Mouse (Mus musculus) urinary bladder, adult 18-20 months (tissue): ENCODE measurements around the gene Neurl4.
A peak's percentile ranks its signal among the peaks of the same experiment; 100 is the strongest.
"Not testable (repeated sequence)": the region's sequence is repeated elsewhere in the genome, so short reads cannot be mapped to it uniquely, and the experiment has no call there.

Experiments
- DNase-seq, 2 experiments: peaks; one replicate each; pipeline ENCODE4 v3.0.0; 2022; ENCODE audit warnings: low spot score in 2 of 2, mixed read lengths in 2 of 2

The Neurl4 gene

GRCm38 (mm10) chr11:69913554-69914371 is 12.9 kb downstream of the Neurl4 start, which contains the start of gene Gps2:
Gene Gps2, plus strand, starts transcription at chr11:69913888.
- peak; percentile 86 to 90 for DNase-seq

GRCm38 (mm10) chr11:69914372-69914764 is 13.5 kb downstream of the Neurl4 start:
- DNase-seq = no peak

- no peak for DNase-seq
Observed at GRCm38 (mm10) chr11:69914917-69915430, 14.1 kb downstream of the Neurl4 start.

GRCm38 (mm10) chr11:69915667-69916627 is 15.1 kb downstream of the Neurl4 start:
- no peak for DNase-seq

- DNase-seq = not testable (repeated sequence)
Observed at GRCm38 (mm10) chr11:69916652-69917378, 15.9 kb downstream of the Neurl4 start.

GRCm38 (mm10) chr11:69917379-69917948 is 16.6 kb downstream of the Neurl4 start:
- no peak for DNase-seq

- no peak for DNase-seq
Observed at GRCm38 (mm10) chr11:69918118-69918517, 17.2 kb downstream of the Neurl4 start.

GRCm38 (mm10) chr11:69919053-69919452 is 18.2 kb downstream of the Neurl4 start:
- no peak for DNase-seq

GRCm38 (mm10) chr11:69919661-69920265 is 18.9 kb downstream of the Neurl4 start:
- peak; percentile 65 to 78 for DNase-seq

- DNase-seq = peak in 1 of 2 experiments; percentile 38
Observed at GRCm38 (mm10) chr11:69920266-69921031, 19.6 kb downstream of the Neurl4 start.

GRCm38 (mm10) chr11:69921114-69922011 is 20.5 kb downstream of the Neurl4 start, which contains the start of gene Eif5a:
Gene Eif5a, minus strand, starts transcription at chr11:69921958.
- DNase-seq = peak; percentile 99 to 100

GRCm38 (mm10) chr11:69922012-69922756 is 21.3 kb downstream of the Neurl4 start:
- no peak for DNase-seq

GRCm38 (mm10) chr11:69922796-69923195 is 21.9 kb downstream of the Neurl4 start:
- no peak for DNase-seq

GRCm38 (mm10) chr11:69927501-69927900 is 26.6 kb downstream of the Neurl4 start:
- no peak for DNase-seq

- DNase-seq = no peak
Observed at GRCm38 (mm10) chr11:69929712-69930111, 28.8 kb downstream of the Neurl4 start.

GRCm38 (mm10) chr11:69930176-69930575 is 29.3 kb downstream of the Neurl4 start:
- not testable (repeated sequence) for DNase-seq

GRCm38 (mm10) chr11:69930967-69931537 is 30.2 kb downstream of the Neurl4 start:
- no peak for DNase-seq

- DNase-seq = no peak
Observed at GRCm38 (mm10) chr11:69931769-69932168, 30.9 kb downstream of the Neurl4 start.
